Mouse (Mus musculus): Measurements from ENCODE around the gene Cmtm8. TPM values are rescaled to one million over a fixed set of nuclear protein-coding genes. Genes with fewer than 3 reads are reported as not detected.
A peak's percentile ranks its signal among the peaks of the same experiment; 100 is the strongest.

Gene Cmtm8
- total and polyA plus RNA-seq, 3 experiments: 0.16 TPM; not detected in 2

DNA sequence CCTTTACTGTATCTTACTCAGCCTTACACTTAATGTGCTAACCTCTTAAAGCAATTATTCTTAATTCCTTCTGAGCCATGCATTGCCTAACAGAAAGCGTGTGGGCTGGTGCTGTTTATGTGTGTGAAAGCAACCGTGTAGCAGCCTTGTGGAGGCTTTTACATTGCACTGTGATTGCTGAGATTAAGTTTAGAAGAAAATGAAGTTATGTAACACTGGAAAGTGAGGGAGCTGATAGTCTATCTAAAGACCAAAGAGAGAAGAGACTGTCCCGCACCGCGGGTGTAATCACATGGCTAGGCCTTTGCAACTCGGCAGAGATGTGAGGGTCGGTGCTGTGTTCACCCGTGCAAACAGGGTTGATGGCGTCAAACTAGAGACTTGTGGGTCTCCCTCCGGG, 96.9 kb downstream of the Cmtm8 start:
- no peak for TF ChIP-seq CTCF (IDR thresholded peaks at IDR 0.05; ENCODE audit: low read depth, low read length)
- no peak for TF ChIP-seq GATA1 (IDR thresholded peaks at IDR 0.05; ENCODE audit: borderline replicate concordance, low read length)
- no peak for TF ChIP-seq GATA2 (IDR thresholded peaks at IDR 0.05; ENCODE audit: borderline replicate concordance, low read depth, low read length)
- no peak for TF ChIP-seq POLR2AphosphoS5 (IDR thresholded peaks at IDR 0.05; ENCODE audit: insufficient replicate concordance, low read depth, low read length)
- no peak for TF ChIP-seq TAL1 (conservative IDR thresholded peaks at IDR 0.05; ENCODE audit: low read depth, low read length)
- Histone ChIP-seq H3K27me3 (ENCODE audit: insufficient read depth, low read length) (no peaks in the 10 kb centered on the region), H3K9me3 (replicated peaks) (no peaks in the 10 kb centered on the region), H3K36me3 (replicated peaks) (peaks cover 95% of the 10 kb centered on the region), H3K4me1 (ENCODE audit: insufficient read depth, low read depth, low read length) (peaks cover 20% of the 10 kb centered on the region), H3K4me3 (ENCODE audit: low read depth, low read length) (no peak overlapping the region)
- DNase-seq (ENCODE audit: low spot score) (no peak), ATAC-seq (ENCODE audit: extremely low read depth, insufficient number of reproducible peaks, low FRiP score, poor library complexity, severe bottlenecking) (no peak)

DNA sequence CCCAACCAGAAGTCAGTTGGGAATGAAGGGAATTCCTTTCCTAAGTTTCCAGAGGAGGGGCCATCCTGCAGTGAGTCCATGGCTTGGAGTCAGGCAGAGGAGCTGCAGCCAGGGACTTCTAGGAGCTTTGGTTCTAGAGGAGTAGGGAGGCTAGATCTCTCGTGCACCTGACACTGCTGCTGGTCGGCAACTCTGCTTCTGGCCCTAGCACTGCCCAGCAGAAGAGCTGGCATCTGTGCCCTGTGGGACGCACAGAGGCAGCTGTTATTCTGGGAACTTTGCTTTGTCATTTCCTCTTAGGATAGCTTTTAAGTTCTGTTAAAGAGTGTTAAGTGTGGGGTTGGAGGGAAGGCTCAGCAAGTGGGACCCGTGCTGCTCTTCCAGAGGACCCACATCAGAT, 98.3 kb downstream of the Cmtm8 start:
- no peak overlapping the region for H3K4me3 ChIP-seq (ENCODE audit: low read depth, low read length)
- H3K4me1 ChIP-seq (ENCODE audit: insufficient read depth, low read depth, low read length): peaks cover 21% of the 10 kb centered on the region
- no peaks in the 10 kb centered on the region for H3K9me3 ChIP-seq (replicated peaks)
- peaks cover 97% of the 10 kb centered on the region for H3K36me3 ChIP-seq (replicated peaks)
- no peak for TF ChIP-seq TAL1 (conservative IDR thresholded peaks at IDR 0.05; ENCODE audit: low read depth, low read length)
- TF ChIP-seq GATA2 (IDR thresholded peaks at IDR 0.05; ENCODE audit: borderline replicate concordance, low read depth, low read length): no peak
- TF ChIP-seq CTCF (IDR thresholded peaks at IDR 0.05; ENCODE audit: low read depth, low read length): no peak
- TF ChIP-seq POLR2AphosphoS5 (IDR thresholded peaks at IDR 0.05; ENCODE audit: insufficient replicate concordance, low read depth, low read length): no peak
- DNase-seq (ENCODE audit: low spot score) (no peak), ATAC-seq (ENCODE audit: extremely low read depth, insufficient number of reproducible peaks, low FRiP score, poor library complexity, severe bottlenecking) (no peak)
- no peaks in the 10 kb centered on the region for H3K27me3 ChIP-seq (ENCODE audit: insufficient read depth, low read length)

DNA sequence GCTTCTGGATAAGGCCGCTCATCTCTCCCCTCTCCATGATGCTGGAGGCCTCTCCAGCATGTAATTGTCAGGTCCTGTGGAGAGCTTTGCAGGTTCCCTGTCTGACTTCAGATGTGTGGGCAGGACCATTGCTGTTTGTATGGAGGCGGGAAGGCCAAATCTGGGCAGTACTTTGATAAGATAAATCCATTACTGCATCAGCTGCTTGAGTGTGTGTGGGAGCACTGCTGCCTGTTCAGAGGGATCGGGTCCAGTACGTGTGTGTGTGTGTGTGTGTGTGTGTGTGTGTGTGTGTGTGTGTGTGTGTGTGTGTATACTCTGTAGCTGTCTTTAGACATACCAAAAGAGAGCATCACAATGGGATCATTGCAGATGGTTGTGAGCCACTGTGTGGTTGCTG, 98.8 kb downstream of the Cmtm8 start:
- Histone ChIP-seq H3K9me3 (replicated peaks) (no peaks in the 10 kb centered on the region), H3K27me3 (ENCODE audit: insufficient read depth, low read length) (no peaks in the 10 kb centered on the region), H3K4me1 (ENCODE audit: insufficient read depth, low read depth, low read length) (peaks cover 26% of the 10 kb centered on the region), H3K4me3 (ENCODE audit: low read depth, low read length) (no peak overlapping the region), H3K36me3 (replicated peaks) (peaks cover 97% of the 10 kb centered on the region)
- ATAC-seq (ENCODE audit: extremely low read depth, insufficient number of reproducible peaks, low FRiP score, poor library complexity, severe bottlenecking): no peak
- DNase-seq (ENCODE audit: low spot score): no peak
- TF ChIP-seq CTCF (IDR thresholded peaks at IDR 0.05; ENCODE audit: low read depth, low read length): no peak
- TF ChIP-seq GATA2 (IDR thresholded peaks at IDR 0.05; ENCODE audit: borderline replicate concordance, low read depth, low read length): no peak
- no peak for TF ChIP-seq POLR2AphosphoS5 (IDR thresholded peaks at IDR 0.05; ENCODE audit: insufficient replicate concordance, low read depth, low read length)
- TF ChIP-seq TAL1 (conservative IDR thresholded peaks at IDR 0.05; ENCODE audit: low read depth, low read length): no peak
- TF ChIP-seq GATA1 (IDR thresholded peaks at IDR 0.05; ENCODE audit: borderline replicate concordance, low read length): no peak

DNA sequence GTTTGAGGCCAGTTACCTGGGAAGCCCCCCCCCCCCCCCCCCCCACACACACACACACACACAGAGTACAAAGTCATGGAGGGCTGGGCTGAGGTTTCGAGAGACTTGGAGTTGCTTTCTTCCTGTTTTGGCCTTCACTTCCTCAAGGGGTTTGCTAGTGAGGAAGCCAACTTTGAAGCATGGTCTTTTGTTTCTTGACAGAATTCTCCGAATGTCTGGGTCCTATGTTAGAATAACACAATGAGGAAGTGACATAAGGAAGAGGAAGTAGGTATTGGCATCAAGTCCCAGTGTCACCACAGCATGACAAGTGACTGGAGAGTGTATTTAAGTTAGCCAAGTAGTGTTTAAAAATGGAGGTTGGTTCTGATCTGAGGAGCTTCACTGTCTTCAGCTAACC, 101.2 kb downstream of the Cmtm8 start:
- DNase-seq (ENCODE audit: low spot score) (peak; percentile 57), ATAC-seq (ENCODE audit: extremely low read depth, insufficient number of reproducible peaks, low FRiP score, poor library complexity, severe bottlenecking) (peak; percentile 71)
- Histone ChIP-seq H3K27me3 (ENCODE audit: insufficient read depth, low read length) (no peaks in the 10 kb centered on the region), H3K9me3 (replicated peaks) (no peaks in the 10 kb centered on the region), H3K36me3 (replicated peaks) (peaks cover 99% of the 10 kb centered on the region), H3K4me3 (ENCODE audit: low read depth, low read length) (no peak overlapping the region), H3K4me1 (ENCODE audit: insufficient read depth, low read depth, low read length) (peaks cover 23% of the 10 kb centered on the region)
- TF ChIP-seq TAL1 (conservative IDR thresholded peaks at IDR 0.05; ENCODE audit: low read depth, low read length) (no peak), POLR2AphosphoS5 (IDR thresholded peaks at IDR 0.05; ENCODE audit: insufficient replicate concordance, low read depth, low read length) (no peak), GATA1 (IDR thresholded peaks at IDR 0.05; ENCODE audit: borderline replicate concordance, low read length) (no peak), CTCF (IDR thresholded peaks at IDR 0.05; ENCODE audit: low read depth, low read length) (no peak), GATA2 (IDR thresholded peaks at IDR 0.05; ENCODE audit: borderline replicate concordance, low read depth, low read length) (no peak)

DNA sequence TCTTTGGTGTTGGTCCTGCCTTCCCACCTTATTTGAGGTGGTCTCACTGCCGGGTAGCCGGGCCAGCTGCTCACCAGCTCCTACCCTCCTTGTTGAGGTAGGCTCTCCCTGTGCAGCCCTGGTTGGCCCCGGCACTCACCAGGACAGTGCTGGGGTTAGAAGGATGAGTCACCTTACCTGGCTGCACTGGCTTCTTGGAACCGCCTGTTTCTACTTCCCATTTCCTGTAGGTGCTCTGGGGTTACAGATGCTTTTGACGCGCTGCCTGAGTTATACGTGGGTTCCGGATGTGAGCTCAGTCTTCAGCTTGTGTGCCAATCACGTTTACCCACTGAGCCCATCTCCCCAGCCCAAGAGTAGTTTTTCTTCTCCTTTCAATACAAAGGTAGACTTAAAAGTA, 103.6 kb downstream of the Cmtm8 start:
- H3K4me3 ChIP-seq (ENCODE audit: low read depth, low read length): no peak overlapping the region
- H3K9me3 ChIP-seq (replicated peaks): no peaks in the 10 kb centered on the region
- no peaks in the 10 kb centered on the region for H3K27me3 ChIP-seq (ENCODE audit: insufficient read depth, low read length)
- H3K4me1 ChIP-seq (ENCODE audit: insufficient read depth, low read depth, low read length): peaks cover 24% of the 10 kb centered on the region
- no peak for DNase-seq (ENCODE audit: low spot score)
- peaks cover 91% of the 10 kb centered on the region for H3K36me3 ChIP-seq (replicated peaks)
- ATAC-seq (ENCODE audit: extremely low read depth, insufficient number of reproducible peaks, low FRiP score, poor library complexity, severe bottlenecking): no peak
- TF ChIP-seq GATA1 (IDR thresholded peaks at IDR 0.05; ENCODE audit: borderline replicate concordance, low read length) (no peak), GATA2 (IDR thresholded peaks at IDR 0.05; ENCODE audit: borderline replicate concordance, low read depth, low read length) (no peak), CTCF (IDR thresholded peaks at IDR 0.05; ENCODE audit: low read depth, low read length) (no peak), POLR2AphosphoS5 (IDR thresholded peaks at IDR 0.05; ENCODE audit: insufficient replicate concordance, low read depth, low read length) (no peak), TAL1 (conservative IDR thresholded peaks at IDR 0.05; ENCODE audit: low read depth, low read length) (no peak)

Other genes starting within 250 kb of the Cmtm8 start
- gene Cnot10, start 204.0 kb downstream of the Cmtm8 start, total RNA-seq (2014; fragmentation: Nextera tagmentation): 32.2 and 40.4 TPM in 2 replicates
- 45.0 and 45.8 TPM in 2 replicates for gene Cnot10, start 204.0 kb downstream of the Cmtm8 start, total RNA-seq (2017)
- gene Cnot10, start 204.0 kb downstream of the Cmtm8 start, polyA plus RNA-seq (2012): 21.1 and 21.2 TPM in 2 replicates
- gene Dync1li1, start 155.4 kb downstream of the Cmtm8 start, total RNA-seq (2014; fragmentation: Nextera tagmentation): 30.0 and 34.8 TPM in 2 replicates
- 52.6 and 57.2 TPM in 2 replicates for gene Dync1li1, start 155.4 kb downstream of the Cmtm8 start, total RNA-seq (2017)
- 19.6 and 21.2 TPM in 2 replicates for gene Dync1li1, start 155.4 kb downstream of the Cmtm8 start, polyA plus RNA-seq (2012)
- 20.9 and 23.9 TPM in 2 replicates for gene Cmtm6, start 113.0 kb downstream of the Cmtm8 start, total RNA-seq (2014; fragmentation: Nextera tagmentation)
- 41.4 and 42.5 TPM in 2 replicates for gene Cmtm6, start 113.0 kb downstream of the Cmtm8 start, total RNA-seq (2017)
- 7.5 and 8.7 TPM in 2 replicates for gene Cmtm6, start 113.0 kb downstream of the Cmtm8 start, polyA plus RNA-seq (2012)
- 68.7 and 76.1 TPM in 2 replicates for gene Cmtm7, start 62.3 kb downstream of the Cmtm8 start, total RNA-seq (2014; fragmentation: Nextera tagmentation)
- gene Cmtm7, start 62.3 kb downstream of the Cmtm8 start, total RNA-seq (2017): 233 and 329 TPM in 2 replicates
- gene Cmtm7, start 62.3 kb downstream of the Cmtm8 start, polyA plus RNA-seq (2012): 196 and 229 TPM in 2 replicates
- 5.7 and 6.2 TPM in 2 replicates for gene Gpd1l, start 89.8 kb upstream of the Cmtm8 start, total RNA-seq (2014; fragmentation: Nextera tagmentation)
- 7.6 and 8.4 TPM in 2 replicates for gene Gpd1l, start 89.8 kb upstream of the Cmtm8 start, total RNA-seq (2017)
- gene Gpd1l, start 89.8 kb upstream of the Cmtm8 start, polyA plus RNA-seq (2012): 3.4 and 3.6 TPM in 2 replicates
- not detected in 2 replicates for gene Osbpl10, start 134.4 kb upstream of the Cmtm8 start, total RNA-seq (2014; fragmentation: Nextera tagmentation)
- 0.05 TPM in 1 of 2 replicates, not detected in the other for gene Osbpl10, start 134.4 kb upstream of the Cmtm8 start, total RNA-seq (2017)
- not detected in 2 replicates for gene Osbpl10, start 134.4 kb upstream of the Cmtm8 start, polyA plus RNA-seq (2012)
- 104 and 105 TPM in 2 replicates for gene Rps27rt, start 138.6 kb upstream of the Cmtm8 start, total RNA-seq (2014; fragmentation: Nextera tagmentation)
- 140 and 163 TPM in 2 replicates for gene Rps27rt, start 138.6 kb upstream of the Cmtm8 start, total RNA-seq (2017)
- gene Rps27rt, start 138.6 kb upstream of the Cmtm8 start, polyA plus RNA-seq (2012): 3.0 and 3.8 TPM in 2 replicates